12 mouse cellular contexts compared by ENCODE assay signal in genomic region chr1:135763503-135764205, GRCm38 (mm10). TPM values are rescaled to one million over a fixed set of nuclear protein-coding genes. Genes with fewer than 3 reads are reported as not detected.
DNase-seq lines count a peak whose midpoint lies in the region; ATAC-seq and TF ChIP-seq lines count a peak whose summit lies in the region.
"Had no signal": no experiment of that assay in that cellular context is flagged by ENCODE, and none has a peak within 500 bp of the region (broad histone marks: within the 10 kb centered on the region; RNA-seq: fewer than 3 reads in every experiment).

No protein-coding gene starts in this region.

- intact Hi-C loops in heart, postnatal 36 days (cut with DNase I): no loop called here

- WGBS in lung, embryonic 16.5 days: 62% methylated on average over 9 of the region's 9 CpGs
- 71% methylated on average over 9 of the region's 9 CpGs for WGBS in lung, adult 2 months
- WGBS in heart, postnatal 0 days: 67% methylated on average over 9 of the region's 9 CpGs
- WGBS in neural tube, embryonic 15.5 days: 85% methylated on average over 9 of the region's 9 CpGs

- no peak for TF ChIP-seq EP300 in heart, postnatal 0 days (IDR thresholded peaks at IDR 0.05; ENCODE audit: low read depth)

- peak; percentile 43 for ATAC-seq in lung, embryonic 16.5 days (ENCODE audit: low read depth)
- ATAC-seq in heart, postnatal 0 days (ENCODE audit: insufficient read depth, low read depth): no peak
- ATAC-seq in neural tube, embryonic 15.5 days (ENCODE audit: low FRiP score): no peak
- no peak for ATAC-seq in erythroid progenitor cell, adult 5-6 weeks (replicated peaks; ENCODE audit: low FRiP score, poor library complexity, severe bottlenecking)

- DNase-seq in heart, adult 11 months: peak; percentile 97
- no peak for DNase-seq in heart, postnatal 36 days
- no peak for DNase-seq in lung, adult 2 months
- no peak for DNase-seq in heart, postnatal 0 days (ENCODE audit: low spot score)
- no peak for DNase-seq in adrenal gland, adult 18-20 months (ENCODE audit: low spot score in 2 of 2)
- DNase-seq: layer of hippocampus, adult 9-11 months had no signal

- H3K27me3 ChIP-seq in lung, embryonic 16.5 days (ENCODE audit: control insufficient read depth, insufficient read depth, low read depth, low read length): no peaks in the 10 kb centered on the region
- no peaks in the 10 kb centered on the region for H3K27me3 ChIP-seq in heart, postnatal 0 days (ENCODE audit: control insufficient read depth, insufficient read depth, low read length)
- 0 out of 2 replicates have a peak, but pooled peaks cover 3% of the 10 kb centered on the region for H3K27me3 ChIP-seq in neural tube, embryonic 15.5 days (replicated peaks)
- H3K27me3 ChIP-seq: limb, embryonic 13.5 days had no signal

- H3K4me1 ChIP-seq in lung, embryonic 16.5 days (replicated peaks; ENCODE audit: control insufficient read depth, insufficient read depth, low read length): peaks cover 26% of the 10 kb centered on the region
- H3K4me1 ChIP-seq in lung, adult 2 months (ENCODE audit: control insufficient read depth, insufficient read depth, low read length): peaks cover 8% of the 10 kb centered on the region
- peaks cover 30% of the 10 kb centered on the region for H3K4me1 ChIP-seq in heart, postnatal 0 days (ENCODE audit: control insufficient read depth, insufficient read depth)
- H3K4me1 ChIP-seq in neural tube, embryonic 15.5 days: peaks cover 29% of the 10 kb centered on the region

- H3K4me2 ChIP-seq in lung, embryonic 16.5 days (ENCODE audit: low read depth, low read length): no peak overlapping the region
- no peak overlapping the region for H3K4me2 ChIP-seq in heart, postnatal 0 days (ENCODE audit: low read depth, low read length)
- H3K4me2 ChIP-seq in neural tube, embryonic 15.5 days: no peak overlapping the region
- H3K4me2 ChIP-seq: limb, embryonic 13.5 days had no signal

- no peak overlapping the region for H3K9ac ChIP-seq in lung, embryonic 16.5 days (ENCODE audit: low read length)
- no peak overlapping the region for H3K9ac ChIP-seq in heart, postnatal 0 days (replicated peaks; ENCODE audit: low read depth, low read length)
- H3K9ac ChIP-seq in neural tube, embryonic 15.5 days (replicated peaks): no peak overlapping the region
- H3K9ac ChIP-seq: limb, embryonic 13.5 days had no signal

- no peak overlapping the region for H3K4me3 ChIP-seq in lung, embryonic 16.5 days (ENCODE audit: low read length)
- no peak overlapping the region for H3K4me3 ChIP-seq in lung, adult 2 months (replicated peaks; ENCODE audit: extremely low read depth, low read depth, low read length)
- H3K4me3 ChIP-seq in heart, postnatal 0 days (ENCODE audit: low read depth, low read length): no peak overlapping the region
- H3K4me3 ChIP-seq in neural tube, embryonic 15.5 days (replicated peaks): no peak overlapping the region
- H3K4me3 ChIP-seq: limb, embryonic 13.5 days had no signal

- no peaks in the 10 kb centered on the region for H3K9me3 ChIP-seq in lung, embryonic 16.5 days (ENCODE audit: control insufficient read depth, low read length)
- H3K9me3 ChIP-seq in heart, postnatal 0 days (replicated peaks; ENCODE audit: control insufficient read depth, low read length): no peaks in the 10 kb centered on the region
- no peaks in the 10 kb centered on the region for H3K9me3 ChIP-seq in neural tube, embryonic 15.5 days (replicated peaks)
- H3K9me3 ChIP-seq: limb, embryonic 13.5 days had no signal

- no peak for TF ChIP-seq POLR2A in lung, adult 2 months (IDR thresholded peaks at IDR 0.05; ENCODE audit: borderline replicate concordance, extremely low read depth, low read depth, low read length)

- peaks cover 3% of the 10 kb centered on the region; the same call in 1 of the 2 replicates for H3K36me3 ChIP-seq in lung, embryonic 16.5 days (ENCODE audit: control insufficient read depth, insufficient read depth, low read length)
- peaks cover 5% of the 10 kb centered on the region; the same call in 1 of the 2 replicates for H3K36me3 ChIP-seq in heart, postnatal 0 days (replicated peaks; ENCODE audit: control insufficient read depth, insufficient read depth, low read length)
- H3K36me3 ChIP-seq in neural tube, embryonic 15.5 days: no peaks in the 10 kb centered on the region

- no peak for TF ChIP-seq CTCF in lung, adult 2 months (IDR thresholded peaks at IDR 0.05; ENCODE audit: insufficient read depth, low read length)
- no peak for TF ChIP-seq CTCF in heart, postnatal 0 days (IDR thresholded peaks at IDR 0.05; ENCODE audit: low read depth)

- peak overlapping the region; percentile 40; the same call in 1 of the 2 replicates for H3K27ac ChIP-seq in lung, embryonic 16.5 days (ENCODE audit: low read length)
- peak overlapping the region; percentile 11; the same call in 1 of the 2 replicates for H3K27ac ChIP-seq in heart, postnatal 0 days (ENCODE audit: low read depth)
- no peak overlapping the region for H3K27ac ChIP-seq in neural tube, embryonic 15.5 days (replicated peaks)
- H3K27ac ChIP-seq: limb, embryonic 13.5 days had no signal

RNA-seq across cellular contexts. Expression of gene Phlda3, which starts 2.3 kb away (rescaled TPM):
- total RNA-seq in heart, postnatal 36 days (2021): 10 to 100 TPM in 1 of 2 experiments, 1 to 10 TPM in 1; 9.7 to 13.3 TPM
- 62.8 and 63.2 TPM in 2 replicates for polyA plus RNA-seq in lung, embryonic 16.5 days (2015; fragmentation: Nextera tagmentation; extraction: Ambion mirVana)
- 98.6 and 156 TPM in 2 replicates for polyA plus RNA-seq in lung, adult 2 months (2012; rRNA removed)
- 87.5 and 130 TPM in 2 replicates for total RNA-seq in heart, postnatal 0 days (2014; rRNA removed; ENCODE audit: low replicate concordance)
- 65.5 and 67.2 TPM in 2 replicates for polyA plus RNA-seq in heart, postnatal 0 days (2015; fragmentation: Nextera tagmentation; extraction: Ambion mirVana)
- 54.1 and 62.9 TPM in 2 replicates for polyA plus RNA-seq in neural tube, embryonic 15.5 days (2015; fragmentation: Nextera tagmentation; extraction: Ambion mirVana)
- not detected in 2 replicates for total RNA-seq in erythroid progenitor cell, adult 5-6 weeks (2015; ENCODE audit: low replicate concordance)
- not detected in 2 replicates for total RNA-seq in erythroid progenitor cell, adult 5-6 weeks (2017; ENCODE audit: low replicate concordance)
- total RNA-seq in adrenal gland, adult 18-20 months (2021): 100 to 1,000 TPM in 1 of 2 experiments, 10 to 100 TPM in 1; 35.0 to 166 TPM
- total RNA-seq: hematopoietic stem cell, adult 5-6 weeks had no signal

RNA-seq across cellular contexts. Expression of gene Tnni1, which starts 15.6 kb away (rescaled TPM):
- total RNA-seq in heart, postnatal 36 days (2021): 1 to 10 TPM; 1.0 to 1.4 TPM
- polyA plus RNA-seq in lung, embryonic 16.5 days (2015; fragmentation: Nextera tagmentation; extraction: Ambion mirVana): 92.3 and 105 TPM in 2 replicates
- polyA plus RNA-seq in lung, adult 2 months (2012; rRNA removed): 0.26 and 1.5 TPM in 2 replicates
- total RNA-seq in heart, postnatal 0 days (2014; rRNA removed; ENCODE audit: low replicate concordance): 4,186 and 4,592 TPM in 2 replicates
- 4,392 and 4,399 TPM in 2 replicates for polyA plus RNA-seq in heart, postnatal 0 days (2015; fragmentation: Nextera tagmentation; extraction: Ambion mirVana)
- polyA plus RNA-seq in neural tube, embryonic 15.5 days (2015; fragmentation: Nextera tagmentation; extraction: Ambion mirVana): 19.9 and 31.1 TPM in 2 replicates
- not detected in 2 replicates for total RNA-seq in erythroid progenitor cell, adult 5-6 weeks (2015; ENCODE audit: low replicate concordance)
- not detected in 2 replicates for total RNA-seq in erythroid progenitor cell, adult 5-6 weeks (2017; ENCODE audit: low replicate concordance)
- total RNA-seq in adrenal gland, adult 18-20 months (2021): under 1 TPM in 1 of 2 experiments, not detected in 1; 0.26 TPM
- total RNA-seq: hematopoietic stem cell, adult 5-6 weeks; megakaryocyte progenitor cell, adult 5-6 weeks had no signal

RNA-seq across cellular contexts. Expression of gene Csrp1, which starts 43.8 kb away (rescaled TPM):
- 10 to 100 TPM; 46.5 to 52.8 TPM for total RNA-seq in heart, postnatal 36 days (2021)
- 268 and 290 TPM in 2 replicates for polyA plus RNA-seq in lung, embryonic 16.5 days (2015; fragmentation: Nextera tagmentation; extraction: Ambion mirVana)
- 556 and 717 TPM in 2 replicates for polyA plus RNA-seq in lung, adult 2 months (2012; rRNA removed)
- total RNA-seq in heart, postnatal 0 days (2014; rRNA removed; ENCODE audit: low replicate concordance): 529 and 840 TPM in 2 replicates
- polyA plus RNA-seq in heart, postnatal 0 days (2015; fragmentation: Nextera tagmentation; extraction: Ambion mirVana): 128 and 145 TPM in 2 replicates
- 18.8 and 48.9 TPM in 2 replicates for polyA plus RNA-seq in neural tube, embryonic 15.5 days (2015; fragmentation: Nextera tagmentation; extraction: Ambion mirVana)
- total RNA-seq in erythroid progenitor cell, adult 5-6 weeks (2015; ENCODE audit: low replicate concordance): 46.5 and 48.6 TPM in 2 replicates
- total RNA-seq in erythroid progenitor cell, adult 5-6 weeks (2017; ENCODE audit: low replicate concordance): 31.8 and 44.7 TPM in 2 replicates
- 100 to 1,000 TPM in 1 of 2 experiments, 10 to 100 TPM in 1; 63.7 to 118 TPM for total RNA-seq in adrenal gland, adult 18-20 months (2021)

RNA-seq across cellular contexts. Expression of gene Lad1, which starts 54.7 kb away (rescaled TPM):
- total RNA-seq in heart, postnatal 36 days (2021): 1 to 10 TPM; 5.6 to 8.2 TPM
- polyA plus RNA-seq in lung, embryonic 16.5 days (2015; fragmentation: Nextera tagmentation; extraction: Ambion mirVana): 14.1 and 16.2 TPM in 2 replicates
- 6.9 and 43.2 TPM in 2 replicates for polyA plus RNA-seq in lung, adult 2 months (2012; rRNA removed)
- total RNA-seq in heart, postnatal 0 days (2014; rRNA removed; ENCODE audit: low replicate concordance): 4.4 and 32.9 TPM in 2 replicates
- polyA plus RNA-seq in heart, postnatal 0 days (2015; fragmentation: Nextera tagmentation; extraction: Ambion mirVana): 9.1 and 11.1 TPM in 2 replicates
- 0.65 and 15.3 TPM in 2 replicates for polyA plus RNA-seq in neural tube, embryonic 15.5 days (2015; fragmentation: Nextera tagmentation; extraction: Ambion mirVana)
- total RNA-seq in erythroid progenitor cell, adult 5-6 weeks (2015; ENCODE audit: low replicate concordance): 0.72 TPM in 1 of 2 replicates, not detected in the other
- total RNA-seq in erythroid progenitor cell, adult 5-6 weeks (2017; ENCODE audit: low replicate concordance): not detected in 2 replicates
- total RNA-seq in adrenal gland, adult 18-20 months (2021): under 1 TPM in 1 of 2 experiments, not detected in 1; 0.33 TPM
- total RNA-seq: hematopoietic stem cell, adult 5-6 weeks; megakaryocyte progenitor cell, adult 5-6 weeks had no signal

Comparison
In these comparisons a context has a peak if more than half of its experiments do, and no peak if none do; other contexts are left out.
1. RNA of gene Tnni1, which starts 15.6 kb away (total RNA-seq): 4,186 to 4,592 TPM in heart, postnatal 0 days; 1.0 to 1.4 TPM in heart, postnatal 36 days, 0.26 TPM in adrenal gland, adult 18-20 months and not detected in erythroid progenitor cell, adult 5-6 weeks; every median in the first group is over 1,000 times any median in the second.
2. RNA of gene Phlda3, which starts 2.3 kb away (total RNA-seq): 35.0 to 166 TPM in adrenal gland, adult 18-20 months, 87.5 to 130 TPM in heart, postnatal 0 days and 9.7 to 13.3 TPM in heart, postnatal 36 days; not detected in erythroid progenitor cell, adult 5-6 weeks; every median in the first group is over 10 times any median in the second.